Mouse (Mus musculus): ENCODE results near the gene D630039A03Rik.
"Not testable (repeated sequence)": the region's sequence is repeated elsewhere in the genome, so short reads cannot be mapped to it uniquely, and the experiment has no call there.

Gene D630039A03Rik

DNA sequence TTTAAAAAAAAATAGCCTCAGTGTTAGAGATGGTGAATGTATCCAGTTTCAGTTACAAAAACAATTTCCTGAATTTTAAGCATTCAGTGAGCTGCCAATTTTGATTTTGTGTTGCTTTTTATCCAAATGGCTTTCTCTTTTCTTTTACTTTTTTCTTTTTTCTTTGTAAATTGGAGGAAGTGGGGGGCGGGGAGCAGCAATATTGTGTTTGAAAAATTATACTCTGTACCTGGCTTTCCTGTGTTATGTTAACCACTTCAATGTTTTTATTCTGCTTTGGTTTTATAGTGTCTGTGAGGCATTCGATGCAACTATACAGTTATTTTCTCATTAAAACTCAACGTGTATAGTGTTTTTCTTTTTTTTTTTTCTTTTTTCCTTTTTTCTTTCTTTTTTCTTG is 19.5 kb downstream of the D630039A03Rik start:
- in situ Hi-C loops (cut with MboI; ENCODE audit: low pct_unique_long_range_greater_than_20kb in 1 of 2, low sequenced_read_pairs in 2 of 2, unreplicated experiment in 1 of 2): loop anchor here in 1 of 2 experiments (5.0 kb wide), 1 partner anchor 224 kb away; no protein-coding TSS in a partner anchor

DNA sequence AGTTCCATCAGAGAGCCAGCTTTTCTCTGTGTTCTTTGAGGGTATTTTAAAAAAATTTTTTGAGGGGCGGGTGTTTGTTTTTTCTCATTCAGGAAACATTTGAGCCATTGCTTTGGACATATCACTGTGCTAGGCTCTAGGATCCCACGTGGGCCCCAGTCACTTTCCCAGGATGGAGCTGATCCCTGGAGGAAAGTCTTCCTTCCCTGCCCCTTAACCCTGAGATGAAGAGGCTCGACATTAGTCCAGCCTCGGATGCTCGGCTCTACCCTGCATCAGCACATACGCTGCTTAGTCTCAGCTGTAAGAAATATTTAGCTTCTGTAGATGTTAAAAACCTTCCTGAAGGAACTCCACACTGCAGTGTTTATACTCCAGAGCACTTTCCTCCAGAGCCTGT is 20.2 kb downstream of the D630039A03Rik start:
- in situ Hi-C loops (cut with MboI; ENCODE audit: low pct_unique_long_range_greater_than_20kb in 1 of 2, low sequenced_read_pairs in 2 of 2, unreplicated experiment in 1 of 2): loop anchor here in 1 of 2 experiments (5.0 kb wide), 1 partner anchor 224 kb away; no protein-coding TSS in a partner anchor

DNA sequence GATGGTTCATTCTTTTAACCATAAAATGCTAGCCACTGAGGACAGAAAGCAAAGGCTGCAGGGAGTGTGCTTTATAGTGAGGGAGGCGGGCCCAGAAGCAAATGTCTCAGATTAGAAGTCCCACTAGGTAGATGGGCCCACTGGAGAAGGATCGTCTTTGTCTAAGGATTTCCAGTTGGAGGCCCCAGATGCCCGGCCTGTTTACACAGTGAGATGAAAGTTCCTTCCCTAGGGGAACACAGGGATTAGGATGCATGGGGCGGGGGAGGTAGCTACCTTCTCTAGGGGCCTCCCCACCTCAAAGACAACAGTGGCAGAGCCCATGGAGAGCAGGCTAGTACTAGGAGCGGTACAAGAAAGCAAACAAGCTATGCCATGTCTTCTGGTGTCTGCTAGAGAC is 21.0 kb downstream of the D630039A03Rik start:
- in situ Hi-C loops (cut with MboI; ENCODE audit: low pct_unique_long_range_greater_than_20kb in 1 of 2, low sequenced_read_pairs in 2 of 2, unreplicated experiment in 1 of 2): loop anchor here in 1 of 2 experiments (5.0 kb wide), 1 partner anchor 223 kb away; no protein-coding TSS in a partner anchor

DNA sequence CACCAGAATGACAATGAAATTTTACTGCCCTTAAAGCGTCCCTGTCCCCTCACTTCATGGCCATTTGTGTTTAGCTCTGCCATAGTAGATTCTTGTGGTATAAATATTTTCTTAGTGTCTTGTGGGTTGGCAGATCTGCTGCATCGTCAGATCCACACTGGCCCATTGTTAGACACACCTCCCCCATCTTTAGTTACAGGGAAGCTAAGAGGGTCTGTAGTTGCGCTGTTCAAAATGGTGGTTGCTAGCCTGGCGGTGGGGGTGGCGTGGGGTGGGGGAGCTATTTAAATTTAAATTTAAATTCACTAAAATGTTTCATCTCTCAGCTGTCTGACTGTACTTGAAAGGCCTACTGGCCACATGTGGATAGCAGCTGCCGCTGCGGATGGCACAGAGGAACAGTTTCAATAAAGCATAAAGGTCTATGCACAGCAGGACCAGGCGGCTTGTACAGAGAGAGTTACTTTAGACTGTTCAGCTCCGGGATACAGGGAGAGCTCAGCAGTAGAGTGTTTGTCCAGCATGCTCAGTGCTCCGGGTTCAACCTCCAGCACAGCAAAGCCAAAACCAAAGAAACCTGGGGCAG is 24.0 kb downstream of the D630039A03Rik start:
- in situ Hi-C loops (cut with MboI; ENCODE audit: low pct_unique_long_range_greater_than_20kb in 1 of 2, low sequenced_read_pairs in 2 of 2, unreplicated experiment in 1 of 2): no loop called here

DNA sequence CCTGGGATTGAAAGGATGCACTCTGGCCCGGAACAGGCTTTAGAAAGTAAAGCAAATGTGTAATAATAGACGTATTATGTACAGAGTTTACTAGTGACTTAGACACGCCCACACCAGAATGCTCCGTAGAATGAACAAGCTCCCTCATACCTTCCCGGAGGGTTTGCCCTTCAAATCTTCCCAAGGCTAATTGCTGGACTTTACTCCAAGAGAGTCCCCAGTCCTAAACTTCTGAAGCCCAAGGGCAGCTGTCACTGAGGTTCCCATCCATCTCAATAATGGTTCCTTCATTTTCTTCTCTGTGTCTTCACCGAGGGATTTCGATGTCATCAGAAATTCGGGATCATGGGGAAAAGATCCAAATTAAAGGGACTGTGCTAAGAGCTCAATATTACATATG is 26.3 kb downstream of the D630039A03Rik start:
- in situ Hi-C loops (cut with MboI; ENCODE audit: low pct_unique_long_range_greater_than_20kb in 1 of 2, low sequenced_read_pairs in 2 of 2, unreplicated experiment in 1 of 2): no loop called here

DNA sequence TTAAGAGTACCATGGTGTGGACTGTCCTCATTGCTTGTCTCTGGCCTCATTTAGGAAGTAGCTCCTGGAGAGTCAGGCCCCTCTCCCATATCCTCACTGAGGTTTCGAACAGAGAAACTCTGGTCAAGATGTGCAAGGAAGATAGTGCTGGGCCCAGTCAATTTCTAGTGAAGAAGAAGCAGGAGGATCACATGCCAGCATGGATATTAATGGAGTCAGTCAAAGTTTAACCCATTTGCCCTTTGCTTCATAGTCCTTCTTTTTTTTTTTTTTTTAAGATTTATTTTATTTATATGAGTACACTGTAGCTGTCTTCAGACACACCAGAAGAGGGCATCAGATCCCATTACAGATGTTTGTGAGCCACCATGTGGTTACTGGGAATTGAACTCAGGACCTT is 27.1 kb downstream of the D630039A03Rik start:
- in situ Hi-C loops (cut with MboI; ENCODE audit: low pct_unique_long_range_greater_than_20kb in 1 of 2, low sequenced_read_pairs in 2 of 2, unreplicated experiment in 1 of 2): not testable (repeated sequence)

DNA sequence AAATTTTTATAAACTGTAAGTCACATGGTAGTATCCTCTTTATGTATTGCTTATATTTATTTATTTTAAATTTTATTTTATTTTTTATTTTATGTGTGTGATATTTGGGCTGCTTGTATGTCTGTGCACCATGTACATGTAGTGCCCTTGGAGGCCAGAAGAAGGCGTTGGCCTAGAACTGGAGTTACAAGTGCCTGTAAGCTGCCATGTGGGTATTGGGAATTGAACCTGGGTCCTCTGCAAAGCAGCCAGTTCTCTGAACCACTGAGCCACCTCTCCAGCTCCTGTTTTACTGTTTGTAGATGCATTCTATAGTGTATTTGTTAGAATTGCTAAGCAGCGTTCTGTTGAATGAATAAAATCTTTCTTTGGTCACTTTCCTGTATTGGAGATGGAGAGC is 27.9 kb downstream of the D630039A03Rik start:
- in situ Hi-C loops (cut with MboI; ENCODE audit: low pct_unique_long_range_greater_than_20kb in 1 of 2, low sequenced_read_pairs in 2 of 2, unreplicated experiment in 1 of 2): no loop called here

DNA sequence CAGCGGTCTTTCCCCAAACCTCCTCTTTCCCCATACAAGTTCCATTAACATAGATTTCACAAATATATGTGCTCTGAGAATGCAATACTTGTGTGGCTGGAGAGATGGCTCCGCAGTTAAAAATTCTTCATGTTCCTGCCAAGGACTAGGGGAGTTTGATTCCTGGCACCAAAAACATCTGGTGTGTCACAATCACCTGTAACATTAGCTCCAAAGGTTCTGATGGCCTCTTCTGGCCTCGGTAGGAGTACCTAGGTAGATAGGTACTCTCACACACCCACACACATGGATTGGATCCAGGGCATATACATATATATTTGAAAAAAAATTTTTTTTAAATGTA is 29.2 kb downstream of the D630039A03Rik start:
- in situ Hi-C loops (cut with MboI; ENCODE audit: low pct_unique_long_range_greater_than_20kb in 1 of 2, low sequenced_read_pairs in 2 of 2, unreplicated experiment in 1 of 2): no loop called here

DNA sequence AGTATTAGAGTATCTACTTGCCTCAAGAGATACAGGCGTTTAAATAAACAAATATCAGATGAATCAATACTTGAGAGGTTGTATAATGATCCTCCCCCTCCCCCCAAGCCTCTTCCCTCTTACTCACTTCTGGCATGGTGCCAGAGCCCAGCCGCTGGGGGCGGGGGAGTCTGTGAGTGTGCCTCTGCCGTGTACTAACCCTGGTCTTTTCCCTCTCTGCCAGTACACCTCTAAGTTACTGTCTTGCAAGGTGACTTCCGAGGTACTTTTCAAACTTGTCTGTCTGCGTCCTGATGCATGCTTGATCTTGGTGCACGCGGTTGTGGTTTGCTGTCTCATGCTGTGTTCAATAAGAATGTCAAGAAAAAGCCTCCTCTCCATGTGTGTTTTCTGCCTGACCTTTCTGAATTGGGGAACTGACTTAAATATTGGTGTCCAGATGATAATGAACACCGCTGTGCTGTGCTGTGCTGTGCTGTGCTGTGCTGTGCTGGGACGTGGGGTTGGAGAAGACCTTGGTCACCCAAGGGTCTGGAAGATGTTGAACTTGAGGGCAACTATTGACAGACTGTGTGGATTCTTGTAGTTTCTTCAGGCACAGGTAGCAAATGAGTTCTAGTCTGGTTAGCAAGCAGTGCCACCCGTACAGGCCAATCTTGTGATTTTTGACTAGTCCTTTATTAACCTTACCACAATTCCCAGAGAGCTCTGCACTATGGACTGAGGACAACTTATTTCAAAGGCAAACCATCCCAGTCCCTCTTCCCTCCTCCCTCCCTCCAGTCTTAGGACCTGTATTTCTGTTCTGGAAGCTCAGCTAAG is 29.8 kb downstream of the D630039A03Rik start:
- in situ Hi-C loops (cut with MboI; ENCODE audit: low pct_unique_long_range_greater_than_20kb in 1 of 2, low sequenced_read_pairs in 2 of 2, unreplicated experiment in 1 of 2): no loop called here

DNA sequence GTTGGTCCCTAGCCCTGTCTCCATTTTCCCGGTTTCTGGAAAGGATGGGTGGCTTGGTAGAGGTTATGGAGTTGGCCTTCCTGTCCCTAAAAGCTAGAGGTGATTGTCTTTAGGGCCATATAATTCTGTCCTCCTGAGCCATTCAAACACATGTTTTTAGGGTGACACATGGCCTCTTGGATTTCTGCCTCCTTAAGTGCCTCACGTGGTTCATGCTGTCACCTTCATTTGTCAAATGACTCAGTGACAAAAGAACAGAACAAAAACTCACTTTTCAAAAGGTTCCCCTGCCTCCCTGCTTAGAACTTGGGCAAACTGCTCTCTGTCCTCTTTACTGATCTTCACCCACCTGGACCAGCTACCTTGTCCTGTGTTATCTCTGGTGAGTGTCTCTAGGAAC is 30.9 kb downstream of the D630039A03Rik start:
- in situ Hi-C loops (cut with MboI; ENCODE audit: low pct_unique_long_range_greater_than_20kb in 1 of 2, low sequenced_read_pairs in 2 of 2, unreplicated experiment in 1 of 2): no loop called here

DNA sequence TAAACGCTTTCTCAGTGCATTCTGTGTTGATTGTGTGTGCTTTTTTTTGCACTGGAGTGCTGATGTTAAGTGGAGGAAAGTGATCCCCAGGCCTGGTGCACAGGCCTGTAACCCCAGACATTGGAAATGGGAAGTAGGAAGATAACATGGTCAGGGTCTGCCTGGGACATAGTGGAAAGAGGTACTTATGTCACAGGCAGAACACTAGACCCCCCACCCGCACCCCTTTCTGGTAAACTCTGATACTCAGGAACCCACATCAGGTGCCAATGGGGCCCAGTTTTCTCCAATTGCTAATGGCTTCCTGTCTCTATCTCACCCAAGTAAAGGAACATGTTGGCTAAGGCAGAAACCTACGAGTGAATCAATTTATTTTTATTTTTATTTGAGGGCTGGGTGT is 31.6 kb downstream of the D630039A03Rik start:
- in situ Hi-C loops (cut with MboI; ENCODE audit: low pct_unique_long_range_greater_than_20kb in 1 of 2, low sequenced_read_pairs in 2 of 2, unreplicated experiment in 1 of 2): no loop called here

DNA sequence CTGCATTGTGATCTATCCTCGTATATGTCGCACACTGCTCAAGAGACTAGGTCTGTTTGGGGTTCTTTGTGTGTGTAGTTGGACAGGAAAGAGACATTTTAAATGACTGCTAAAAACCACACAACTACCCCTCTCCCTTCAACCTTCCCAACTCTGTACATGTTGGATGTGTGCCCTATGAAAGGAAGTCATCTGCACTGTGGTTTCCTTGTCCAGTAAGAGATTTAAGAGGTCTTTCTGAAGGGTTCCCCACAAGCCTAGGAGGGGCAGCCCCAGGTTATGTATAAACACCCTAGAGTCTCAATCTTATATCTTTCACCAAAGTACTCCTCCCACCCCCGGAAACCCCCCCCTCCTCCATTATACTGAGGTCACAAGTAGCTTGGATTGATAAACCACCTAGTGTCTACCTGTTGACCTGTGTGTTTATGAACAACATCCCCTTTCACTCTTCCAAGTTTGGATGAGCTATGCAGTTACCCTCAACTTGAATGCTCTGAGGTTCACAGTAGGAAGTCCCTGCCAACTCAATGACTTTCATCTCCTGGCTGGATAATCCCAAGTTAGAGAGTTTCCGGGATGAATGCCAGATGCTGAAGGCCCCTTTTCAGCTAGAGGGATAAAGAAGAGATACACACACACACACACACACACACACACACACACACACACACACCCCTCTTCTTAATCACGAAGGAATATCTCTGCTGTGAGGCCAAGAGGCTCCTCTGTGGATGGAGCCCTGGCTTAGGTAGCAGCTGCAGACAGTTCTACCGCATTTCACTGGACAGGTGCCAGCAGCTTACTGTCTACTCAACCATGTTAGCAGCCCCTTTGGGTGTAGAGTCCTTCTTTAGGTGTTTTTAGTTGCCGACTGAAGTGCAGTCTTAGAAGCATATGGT is 32.3 kb downstream of the D630039A03Rik start:
- in situ Hi-C loops (cut with MboI; ENCODE audit: low pct_unique_long_range_greater_than_20kb in 1 of 2, low sequenced_read_pairs in 2 of 2, unreplicated experiment in 1 of 2): no loop called here

DNA sequence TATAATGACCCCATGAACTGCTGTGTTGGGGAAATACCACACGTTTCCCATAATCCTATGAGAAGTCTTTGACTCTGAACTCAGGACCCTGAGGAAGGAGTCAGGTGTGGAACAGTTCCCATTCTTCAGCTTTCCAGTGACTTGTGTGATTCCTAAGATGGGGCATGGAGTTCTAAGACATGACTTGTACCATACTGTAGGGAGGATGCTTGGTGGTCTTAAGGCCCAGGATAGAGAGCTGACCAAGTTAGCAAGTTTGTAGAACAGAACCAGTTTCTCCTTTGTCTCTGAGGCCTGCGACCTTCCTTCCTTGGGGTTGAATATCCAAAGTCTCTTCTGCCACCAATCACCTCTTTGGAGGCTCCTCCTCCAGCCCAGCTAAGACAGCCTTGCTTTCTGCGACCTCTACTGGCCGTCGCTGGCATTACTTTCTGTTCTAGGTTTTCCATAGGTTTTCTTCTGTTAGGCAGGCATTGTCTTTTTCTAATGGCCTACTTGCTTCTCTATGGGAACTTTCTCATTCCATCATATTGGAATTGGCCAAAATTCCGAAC is 36.2 kb downstream of the D630039A03Rik start:
- in situ Hi-C loops (cut with MboI; ENCODE audit: low pct_unique_long_range_greater_than_20kb in 1 of 2, low sequenced_read_pairs in 2 of 2, unreplicated experiment in 1 of 2): no loop called here

DNA sequence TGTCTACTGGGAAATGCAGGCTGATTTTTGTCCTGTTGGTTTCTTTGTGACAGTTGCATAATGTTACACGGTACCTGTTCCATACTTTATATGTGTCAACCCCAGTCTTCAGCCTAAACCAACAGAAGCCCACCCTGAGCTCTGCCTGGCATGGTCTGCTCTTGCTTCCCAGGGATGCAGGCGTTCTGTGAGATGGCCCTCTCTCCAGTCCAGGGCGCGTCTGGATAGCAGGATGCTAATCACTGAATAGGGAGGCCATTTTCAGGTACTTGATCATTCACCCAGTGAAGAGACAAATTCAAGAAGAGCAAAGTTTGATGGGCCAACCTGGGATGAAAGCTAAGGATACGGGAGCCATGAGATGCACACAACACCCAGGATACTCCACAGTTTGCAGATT is 37.0 kb downstream of the D630039A03Rik start:
- in situ Hi-C loops (cut with MboI; ENCODE audit: low pct_unique_long_range_greater_than_20kb in 1 of 2, low sequenced_read_pairs in 2 of 2, unreplicated experiment in 1 of 2): no loop called here

DNA sequence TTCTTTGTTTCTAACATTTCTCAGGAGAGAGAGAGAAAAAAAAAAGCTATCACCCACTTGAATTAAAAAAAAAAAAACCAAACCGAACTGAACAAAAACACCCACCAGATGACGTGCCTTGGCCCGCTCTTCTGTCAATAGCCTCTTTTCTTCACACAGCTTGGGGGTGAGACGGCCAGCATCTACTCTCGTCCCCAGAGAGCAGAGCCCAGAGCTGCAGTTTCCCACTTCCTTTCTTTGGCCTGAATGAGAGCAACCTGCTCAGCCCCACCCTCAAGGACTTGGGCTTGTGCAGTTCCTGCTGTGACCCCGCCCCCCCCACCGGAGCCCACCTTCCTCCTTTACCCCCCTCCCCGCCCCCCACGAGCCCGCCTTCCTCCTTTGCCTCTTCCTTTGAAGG is 48.6 kb downstream of the D630039A03Rik start:
- in situ Hi-C loops (cut with MboI; ENCODE audit: low pct_unique_long_range_greater_than_20kb in 1 of 2, low sequenced_read_pairs in 2 of 2, unreplicated experiment in 1 of 2): no loop called here

DNA sequence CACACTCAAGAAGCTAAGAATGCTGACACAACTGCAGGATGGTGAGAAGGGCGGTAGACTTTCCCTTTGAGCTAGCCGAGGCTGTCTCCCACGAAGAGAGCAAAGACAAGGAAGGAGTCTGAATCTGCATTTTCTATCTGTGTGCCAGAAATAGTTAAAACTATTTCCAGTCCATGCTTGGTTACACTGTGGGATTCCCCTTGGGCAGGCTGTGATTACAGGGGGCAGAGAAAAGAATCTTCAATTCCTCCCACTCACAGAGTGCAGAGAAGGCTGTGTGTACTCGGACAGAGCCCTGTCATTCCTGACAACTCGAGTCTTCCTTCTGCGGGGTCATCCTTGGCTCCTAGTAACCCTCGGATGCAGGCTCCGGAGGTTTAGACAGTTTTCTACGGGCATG is 49.1 kb downstream of the D630039A03Rik start:
- in situ Hi-C loops (cut with MboI; ENCODE audit: low pct_unique_long_range_greater_than_20kb in 1 of 2, low sequenced_read_pairs in 2 of 2, unreplicated experiment in 1 of 2): no loop called here

DNA sequence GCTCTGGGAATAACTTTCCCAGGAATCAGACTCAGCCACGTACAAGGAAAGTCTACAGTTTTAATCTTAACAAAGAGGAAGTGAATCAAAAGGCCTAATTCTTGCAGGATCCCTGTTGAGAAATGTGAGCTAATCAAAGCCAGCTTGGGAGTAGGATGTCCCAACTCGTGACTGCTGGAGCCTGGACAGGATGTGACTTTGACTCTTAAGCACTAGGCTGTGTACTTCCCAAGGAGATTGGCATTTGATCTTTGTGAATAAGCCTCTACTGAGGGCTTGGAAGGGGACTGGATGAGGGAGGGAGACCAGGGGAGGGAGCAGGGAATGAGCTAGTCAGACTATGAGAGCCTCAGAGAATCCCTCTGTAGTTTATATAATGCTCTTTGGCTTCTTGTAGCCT is 50.0 kb downstream of the D630039A03Rik start:
- in situ Hi-C loops (cut with MboI; ENCODE audit: low pct_unique_long_range_greater_than_20kb in 1 of 2, low sequenced_read_pairs in 2 of 2, unreplicated experiment in 1 of 2): no loop called here

DNA sequence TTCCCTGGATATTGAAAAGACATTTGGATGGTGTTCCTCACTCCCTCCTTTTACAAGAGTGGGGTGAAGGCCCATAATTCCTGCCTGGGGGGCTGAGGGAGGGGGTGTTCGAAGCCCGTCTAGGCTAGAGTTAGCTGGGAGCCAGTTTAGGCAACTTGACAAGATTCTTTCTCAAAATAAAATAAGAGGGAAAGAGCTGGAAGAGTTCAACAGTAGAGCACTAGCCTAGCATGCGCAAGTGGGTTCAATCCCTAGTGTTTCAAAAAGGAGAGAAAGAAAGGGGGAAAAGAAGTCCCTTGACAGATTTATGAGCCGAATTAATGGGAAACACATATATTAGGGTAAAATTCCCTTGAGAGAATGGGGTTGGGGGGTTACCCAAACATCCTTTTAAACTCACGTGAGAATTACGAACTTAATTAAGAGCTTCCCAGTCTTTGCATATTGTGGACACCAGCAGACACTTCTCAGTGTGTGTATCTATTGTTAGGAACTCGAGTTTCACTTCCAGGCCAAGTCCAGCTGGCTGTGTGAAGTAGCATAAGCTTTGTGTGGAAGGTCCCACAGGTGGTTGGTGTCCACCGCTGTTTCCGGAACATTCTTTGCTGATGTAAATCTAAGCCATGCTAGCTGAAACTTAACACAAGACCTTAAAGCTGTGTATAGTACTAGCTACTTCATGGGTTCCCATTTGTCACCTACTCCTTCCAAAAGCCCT is 53.7 kb downstream of the D630039A03Rik start:
- in situ Hi-C loops (cut with MboI; ENCODE audit: low pct_unique_long_range_greater_than_20kb in 1 of 2, low sequenced_read_pairs in 2 of 2, unreplicated experiment in 1 of 2): no loop called here
